Mouse (Mus musculus) limb, embryonic 10.5 days (tissue): Measurements from ENCODE around the gene Plxna2. TPM values are rescaled to one million over a fixed set of nuclear protein-coding genes. Genes with fewer than 3 reads are reported as not detected.

Experiments used
- DNase-seq: peaks from one replicate; pipeline ENCODE4 v3.0.0-alpha.2; 2017; ENCODE audit warnings: low spot score
- H3K27ac ChIP-seq: fragments of 300-500 bp; sonication (generic); 2 replicates; pipeline ENCODE4 v1.5.1; 2016; ENCODE audit warnings: mild to moderate bottlenecking
- H3K27me3 ChIP-seq: fragments of 300-500 bp; sonication (generic); 2 replicates; pipeline ENCODE4 v1.6.1; 2016; ENCODE audit warnings: low read depth, mild to moderate bottlenecking; ENCODE audit not compliant: poor library complexity, severe bottlenecking
- H3K36me3 ChIP-seq: fragments of 300-500 bp; sonication (generic); 2 replicates; pipeline ENCODE4 v1.6.1; 2016; ENCODE audit warnings: mild to moderate bottlenecking, moderate library complexity
- H3K4me1 ChIP-seq: fragments of 300-500 bp; sonication (generic); 2 replicates; pipeline ENCODE4 v1.6.1; 2016
- H3K4me3 ChIP-seq: fragments of 300-500 bp; sonication (generic); 2 replicates; pipeline ENCODE4 v1.5.1; 2016; ENCODE audit warnings: mild to moderate bottlenecking, moderate library complexity
- H3K9me3 ChIP-seq: fragments of 300-500 bp; sonication (generic); replicated peaks from 2 replicates; pipeline ENCODE4 v1.6.1; 2016; ENCODE audit warnings: mild to moderate bottlenecking
- WGBS: fragments of 180-500 bp; shearing (Covaris S2); methylation state at CpG from one replicate; pipeline ENCODE4 v1.1.7; 2016; 5-methylcytosine and 5-hydroxymethylcytosine counted together
- polyA plus RNA-seq: library from polyadenylated mRNA; unstranded; fragments of >200 nt; fragmentation: Nextera tagmentation; extraction: Ambion mirVana; gene quantifications from 2 replicates; pipeline ENCODE4 v1.2.1, GENCODE M21; 2016

Gene Plxna2
- polyA plus RNA-seq, 1 experiment from 2014 or later: 6.4 TPM

DNA sequence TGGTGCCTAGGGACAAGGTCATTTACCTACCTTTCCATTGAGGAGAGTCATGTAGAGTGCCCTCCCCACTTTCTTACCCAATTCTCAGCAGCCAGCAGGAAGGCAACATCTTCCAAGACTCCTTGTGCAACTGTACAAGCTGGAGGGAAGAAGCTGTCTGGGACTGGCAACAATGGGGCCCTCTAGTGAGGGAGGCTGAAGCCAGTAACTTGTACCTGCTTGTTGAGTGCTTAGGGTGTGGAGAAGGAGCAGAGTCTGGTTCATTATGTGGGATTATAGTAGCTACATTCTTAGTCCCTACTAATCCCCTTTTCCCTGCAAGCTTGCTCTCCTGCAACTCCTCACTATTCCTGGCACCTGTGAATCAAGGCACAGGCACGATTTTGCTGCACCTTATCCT is 32.1 kb downstream of the Plxna2 start:
- no peak overlapping the region for H3K4me3 ChIP-seq
- 53% methylated on average over 1 of the region's 1 CpGs for WGBS
- peaks cover 6% of the 10 kb centered on the region; the same call in 1 of the 2 replicates for H3K36me3 ChIP-seq
- no peaks in the 10 kb centered on the region for H3K4me1 ChIP-seq
- no peak for DNase-seq
- H3K27ac ChIP-seq: no peak overlapping the region
- no peaks in the 10 kb centered on the region for H3K9me3 ChIP-seq
- no peaks in the 10 kb centered on the region for H3K27me3 ChIP-seq

DNA sequence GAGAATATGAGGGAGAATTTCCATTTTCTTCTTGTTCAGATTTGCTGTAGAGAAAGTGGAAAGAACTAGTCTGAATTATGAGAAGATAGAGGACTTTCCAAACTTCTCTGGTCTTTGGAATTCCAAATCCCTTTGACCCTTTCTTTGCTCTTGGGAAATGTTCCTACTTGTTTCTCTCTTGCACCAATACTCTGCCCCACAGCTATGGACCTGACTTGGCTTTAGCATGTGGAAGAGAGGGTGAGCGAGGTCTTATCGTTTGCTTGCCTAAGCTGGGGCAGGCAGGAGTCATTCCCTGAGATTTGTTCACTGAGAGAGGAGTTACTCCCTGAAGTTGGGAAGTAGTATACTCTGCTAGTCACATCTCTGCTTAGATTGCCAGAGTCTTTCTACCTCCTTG is 32.5 kb downstream of the Plxna2 start:
- H3K9me3 ChIP-seq: no peaks in the 10 kb centered on the region
- WGBS: 89% methylated on average over 2 of the region's 2 CpGs
- H3K4me1 ChIP-seq: no peaks in the 10 kb centered on the region
- DNase-seq: no peak
- H3K4me3 ChIP-seq: no peak overlapping the region
- no peaks in the 10 kb centered on the region for H3K27me3 ChIP-seq
- H3K27ac ChIP-seq: no peak overlapping the region
- peaks cover 5% of the 10 kb centered on the region; the same call in 1 of the 2 replicates for H3K36me3 ChIP-seq

DNA sequence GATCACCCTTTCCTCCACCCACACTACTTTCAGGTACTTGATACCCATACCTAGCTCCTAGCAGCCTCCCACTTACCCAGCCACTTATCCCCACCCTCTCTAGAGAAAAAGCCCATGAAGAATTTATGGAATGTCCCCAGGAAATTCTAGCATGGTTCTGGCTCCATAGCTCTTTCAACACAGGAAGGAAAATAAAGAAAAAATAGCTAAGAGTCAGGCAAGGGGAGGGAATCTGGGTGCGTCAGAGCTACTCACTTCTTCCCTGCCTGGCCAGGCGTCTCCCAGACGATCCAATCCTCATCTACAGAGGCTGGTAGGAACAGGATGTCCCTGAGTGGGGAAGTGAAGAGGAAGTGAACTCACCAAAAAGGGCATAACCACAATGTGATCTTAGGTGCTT is 34.0 kb downstream of the Plxna2 start:
- H3K4me3 ChIP-seq: no peak overlapping the region
- no peak for DNase-seq
- WGBS: 90% methylated on average over 3 of the region's 3 CpGs
- H3K27ac ChIP-seq: no peak overlapping the region
- H3K36me3 ChIP-seq: peaks cover 8% of the 10 kb centered on the region
- no peaks in the 10 kb centered on the region for H3K27me3 ChIP-seq
- no peaks in the 10 kb centered on the region for H3K9me3 ChIP-seq
- H3K4me1 ChIP-seq: no peaks in the 10 kb centered on the region

DNA sequence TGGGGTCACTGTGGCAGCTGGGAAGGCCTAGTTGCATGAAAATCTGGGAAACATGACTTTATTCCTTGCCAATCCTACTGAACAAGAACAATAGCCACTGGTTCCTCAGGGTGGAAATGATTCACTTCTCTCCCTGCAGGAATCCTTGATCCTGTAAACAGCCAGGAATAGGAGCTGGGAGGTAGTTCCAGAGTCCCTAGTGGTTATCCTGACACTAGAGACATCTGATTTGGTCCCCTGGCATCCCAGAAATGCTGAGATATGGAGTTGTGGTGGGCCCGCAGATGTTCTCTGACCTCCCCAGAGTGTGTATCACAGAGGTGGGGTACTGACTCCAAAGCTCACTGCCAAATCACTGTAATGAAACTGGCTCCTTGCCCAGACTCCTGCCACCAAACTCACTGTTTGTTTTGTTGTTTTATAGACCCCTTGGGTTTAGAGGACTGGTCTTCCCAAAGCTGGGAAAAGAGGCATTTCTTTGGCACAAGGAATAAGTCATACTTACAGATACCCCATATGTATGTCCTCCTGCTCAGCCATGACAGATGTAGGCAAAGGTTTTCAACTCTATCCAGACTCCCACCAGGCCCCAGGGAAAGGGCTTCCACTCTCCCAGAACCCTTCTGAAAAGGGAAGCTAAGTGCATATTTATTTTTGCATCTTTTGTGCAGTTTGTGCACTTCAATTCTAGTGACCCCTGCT is 40.6 kb downstream of the Plxna2 start:
- DNase-seq: no peak
- H3K36me3 ChIP-seq: peaks cover 3% of the 10 kb centered on the region
- 94% methylated on average over 1 of the region's 1 CpGs for WGBS
- peaks cover 2% of the 10 kb centered on the region; the same call in 1 of the 2 replicates for H3K4me1 ChIP-seq
- no peak overlapping the region for H3K4me3 ChIP-seq
- H3K9me3 ChIP-seq: no peaks in the 10 kb centered on the region
- H3K27me3 ChIP-seq: no peaks in the 10 kb centered on the region
- no peak overlapping the region for H3K27ac ChIP-seq

GRCm38 (mm10) chr1:194660426-194661119 is 42.6 kb downstream of the Plxna2 start:
- H3K27me3 ChIP-seq: no peaks in the 10 kb centered on the region
- no peak overlapping the region for H3K27ac ChIP-seq
- H3K36me3 ChIP-seq: peaks cover 3% of the 10 kb centered on the region
- no peaks in the 10 kb centered on the region for H3K9me3 ChIP-seq
- 96% methylated on average over 3 of the region's 3 CpGs for WGBS
- DNase-seq: no peak
- peaks cover 2% of the 10 kb centered on the region; the same call in 1 of the 2 replicates for H3K4me1 ChIP-seq
- H3K4me3 ChIP-seq: no peak overlapping the region

GRCm38 (mm10) chr1:194663021-194663420 is 45.0 kb downstream of the Plxna2 start:
- DNase-seq: no peak
- peaks cover 6% of the 10 kb centered on the region; the same call in 1 of the 2 replicates for H3K4me1 ChIP-seq

GRCm38 (mm10) chr1:194665715-194666114 is 47.7 kb downstream of the Plxna2 start:
- no peaks in the 10 kb centered on the region for H3K36me3 ChIP-seq
- peaks cover 4% of the 10 kb centered on the region; the same call in 1 of the 2 replicates for H3K4me1 ChIP-seq
- H3K27ac ChIP-seq: no peak overlapping the region
- WGBS: 75% methylated on average over 3 of the region's 3 CpGs
- H3K4me3 ChIP-seq: no peak overlapping the region
- H3K27me3 ChIP-seq: no peaks in the 10 kb centered on the region
- DNase-seq: no peak
- no peaks in the 10 kb centered on the region for H3K9me3 ChIP-seq

More at GRCm38 (mm10) chr1:194663021-194663420, 45.0 kb downstream of the Plxna2 start:
- no peaks in the 10 kb centered on the region for H3K36me3 ChIP-seq
- no peaks in the 10 kb centered on the region for H3K9me3 ChIP-seq
- no peak overlapping the region for H3K4me3 ChIP-seq
- no peak overlapping the region for H3K27ac ChIP-seq
- no peaks in the 10 kb centered on the region for H3K27me3 ChIP-seq

DNA sequence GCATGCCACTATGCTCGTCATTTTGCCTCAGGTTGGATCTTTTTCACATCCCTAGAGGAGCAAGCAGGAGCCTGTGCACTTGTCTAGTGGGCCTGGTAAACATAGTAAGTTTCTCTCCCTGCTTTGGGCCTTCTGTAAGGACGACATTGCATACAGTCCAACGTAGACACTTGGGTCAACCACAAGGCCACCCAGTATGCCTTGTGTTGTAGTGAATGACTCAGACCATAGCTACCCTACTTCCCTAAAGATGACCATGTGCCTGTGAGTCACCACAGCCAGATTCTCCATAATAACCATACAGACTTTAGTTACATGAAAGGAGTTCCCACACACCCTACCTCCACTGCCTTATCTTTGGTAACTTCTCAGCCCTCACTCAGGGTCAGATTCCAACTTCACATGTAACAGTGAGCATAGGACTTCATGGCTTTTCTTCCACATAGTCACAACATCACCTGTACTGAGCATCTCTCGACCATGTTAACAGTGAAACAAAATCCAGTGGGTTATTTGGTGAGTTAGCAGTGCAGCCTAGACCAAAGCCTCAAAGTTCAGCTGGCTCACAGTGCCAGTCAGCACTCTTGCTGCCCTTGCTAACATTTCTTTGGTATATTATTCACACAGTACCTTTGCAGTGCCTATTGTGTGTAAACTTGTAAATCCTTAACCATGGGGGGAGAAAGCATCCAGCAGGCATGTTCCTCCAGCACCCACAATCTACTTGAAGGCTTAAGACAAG is 53.9 kb downstream of the Plxna2 start:
- H3K4me1 ChIP-seq: peaks cover 22% of the 10 kb centered on the region
- no peak overlapping the region for H3K4me3 ChIP-seq
- no peaks in the 10 kb centered on the region for H3K36me3 ChIP-seq
- no peak overlapping the region for H3K27ac ChIP-seq
- no peaks in the 10 kb centered on the region for H3K27me3 ChIP-seq
- DNase-seq: no peak
- H3K9me3 ChIP-seq: no peaks in the 10 kb centered on the region
- 88% methylated on average over 4 of the region's 4 CpGs for WGBS

- no peaks in the 10 kb centered on the region for H3K36me3 ChIP-seq
- WGBS: 77% methylated on average over 1 of the region's 1 CpGs
- DNase-seq: no peak
- H3K27me3 ChIP-seq: no peaks in the 10 kb centered on the region
- no peak overlapping the region for H3K4me3 ChIP-seq
- peaks cover 26% of the 10 kb centered on the region for H3K4me1 ChIP-seq
- H3K9me3 ChIP-seq: no peaks in the 10 kb centered on the region
- H3K27ac ChIP-seq: no peak overlapping the region
Measured at GRCm38 (mm10) chr1:194672525-194672894, 54.5 kb downstream of the Plxna2 start.

DNA sequence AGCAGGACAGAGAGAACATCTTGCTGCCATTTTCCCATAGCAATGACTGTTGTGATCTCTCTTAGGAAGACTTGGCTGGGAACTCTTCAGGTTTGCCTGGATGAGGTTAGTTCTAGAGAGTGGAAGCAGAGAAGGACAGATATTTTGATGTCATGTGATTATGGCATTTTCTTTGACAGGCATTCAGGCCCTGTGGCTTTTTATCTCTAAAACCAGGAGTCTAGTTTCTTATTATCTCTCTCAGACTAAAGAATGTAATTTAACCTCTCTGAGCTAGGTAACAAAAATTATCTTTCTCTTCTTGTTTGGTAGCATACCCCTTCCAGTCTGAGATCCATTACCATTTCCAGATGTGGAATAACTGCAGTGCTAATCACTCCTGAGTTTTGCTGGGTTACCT is 55.2 kb downstream of the Plxna2 start:
- peaks cover 33% of the 10 kb centered on the region for H3K4me1 ChIP-seq
- H3K4me3 ChIP-seq: no peak overlapping the region
- no peak overlapping the region for H3K27ac ChIP-seq

DNA sequence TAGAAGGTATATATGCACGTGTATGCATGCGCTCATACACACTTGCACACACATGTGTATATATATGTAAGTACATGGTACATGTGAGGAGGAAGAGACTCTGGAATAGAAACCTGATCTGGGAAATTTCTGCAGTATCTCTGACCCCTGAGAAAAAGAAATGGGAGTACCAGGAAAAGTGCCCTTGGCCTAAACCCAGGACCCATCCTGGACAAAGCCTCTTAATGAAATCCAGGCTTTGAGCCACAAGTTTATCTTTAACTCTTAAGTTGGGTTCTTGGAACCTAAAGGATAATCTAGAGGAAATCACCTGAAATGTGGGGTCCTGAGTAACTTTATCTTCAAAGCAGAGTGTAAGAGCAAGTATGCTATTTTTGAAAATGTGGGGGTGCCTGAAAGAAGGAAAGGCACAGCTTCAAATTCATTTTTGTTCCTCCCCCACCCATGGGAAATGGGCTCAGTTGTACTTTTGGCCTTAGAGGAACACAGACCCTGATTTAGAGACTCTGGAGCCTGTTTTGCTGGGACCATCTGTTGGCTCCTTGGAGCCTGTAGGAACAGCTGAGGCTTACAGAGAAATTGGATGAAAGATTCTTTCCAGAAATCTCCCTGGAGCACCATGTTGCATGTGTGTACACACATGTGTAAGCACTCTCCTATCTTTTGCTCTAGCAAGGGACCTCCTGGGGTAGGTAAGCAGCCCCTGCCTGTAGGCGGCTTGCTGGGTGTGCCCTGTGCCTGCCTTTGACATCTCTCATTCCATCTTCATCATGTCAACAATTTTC is 57.3 kb downstream of the Plxna2 start:
- 88% methylated on average over 3 of the region's 3 CpGs for WGBS
- Histone ChIP-seq H3K27me3 (no peaks in the 10 kb centered on the region), H3K27ac (no peak overlapping the region), H3K4me1 (peaks cover 53% of the 10 kb centered on the region), H3K4me3 (no peak overlapping the region), H3K9me3 (no peaks in the 10 kb centered on the region), H3K36me3 (no peaks in the 10 kb centered on the region)
- no peak for DNase-seq

More for the DNA sequence above, 55.2 kb downstream of the Plxna2 start:
- no peaks in the 10 kb centered on the region for H3K27me3 ChIP-seq
- DNase-seq: no peak
- H3K9me3 ChIP-seq: no peaks in the 10 kb centered on the region
- no peaks in the 10 kb centered on the region for H3K36me3 ChIP-seq

DNA sequence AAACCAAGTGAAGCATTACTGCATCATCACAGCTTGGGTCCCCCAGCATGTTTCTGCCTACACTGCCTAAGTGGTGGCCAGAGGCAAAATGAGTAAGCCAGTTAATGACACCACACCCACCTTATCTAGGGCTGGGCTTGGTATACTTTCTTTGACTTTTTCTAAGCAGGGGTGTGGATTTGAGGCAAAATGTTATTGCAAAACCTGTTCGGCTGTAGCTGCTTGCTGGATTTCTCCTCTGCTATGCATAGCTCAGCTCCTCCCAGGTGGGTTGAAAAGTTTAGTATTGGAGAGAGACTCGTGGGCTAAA is 57.8 kb downstream of the Plxna2 start:
- no peak for DNase-seq

More for the DNA sequence above, 57.8 kb downstream of the Plxna2 start:
- Histone ChIP-seq H3K4me1 (peaks cover 59% of the 10 kb centered on the region), H3K36me3 (no peaks in the 10 kb centered on the region), H3K27ac (no peak overlapping the region), H3K27me3 (no peaks in the 10 kb centered on the region), H3K4me3 (no peak overlapping the region), H3K9me3 (no peaks in the 10 kb centered on the region)
- 69% methylated on average over 2 of the region's 2 CpGs for WGBS
